ENCODE assay signal across 31 mouse cellular contexts in the genomic region with DNA sequence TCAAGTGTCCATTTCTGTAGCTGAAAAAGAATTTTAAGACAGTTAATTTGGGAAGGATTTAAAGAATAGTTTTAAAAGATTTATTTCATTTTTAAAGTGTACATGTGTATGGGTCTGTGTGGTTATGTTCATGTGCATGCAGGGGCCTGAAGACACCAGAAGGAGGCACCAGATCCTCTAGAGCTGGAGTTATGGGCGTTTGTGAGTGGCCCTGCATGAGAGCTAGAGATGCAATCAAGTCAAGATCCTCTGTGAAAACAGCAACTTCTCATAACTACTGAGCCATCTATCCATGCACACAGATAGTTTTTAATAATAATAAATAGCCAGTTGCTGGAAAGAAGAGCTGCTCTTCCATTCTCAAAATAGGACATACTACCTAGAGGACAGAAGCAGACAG.
DNase-seq lines count a peak whose midpoint lies in the region; ATAC-seq and TF ChIP-seq lines count a peak whose summit lies in the region.
"Had no signal": no experiment of that assay in that cellular context is flagged by ENCODE, and none has a peak within 500 bp of the region (broad histone marks: within the 10 kb centered on the region; RNA-seq: fewer than 3 reads in every experiment).

No protein-coding gene starts in this region.

- 83% methylated on average over 1 of the region's 1 CpGs for WGBS in kidney, postnatal 0 days
- 72% methylated on average over 1 of the region's 1 CpGs for WGBS in kidney, embryonic 15.5 days
- 76% methylated on average over 1 of the region's 1 CpGs for WGBS in midbrain, embryonic 11.5 days
- 68% methylated on average over 1 of the region's 1 CpGs for WGBS in midbrain, embryonic 14.5 days
- 84% methylated on average over 1 of the region's 1 CpGs for WGBS in stomach, postnatal 0 days

- H3K9me3 ChIP-seq in kidney, postnatal 0 days (replicated peaks; ENCODE audit: low read length) = no peaks in the 10 kb centered on the region
- no peaks in the 10 kb centered on the region for H3K9me3 ChIP-seq in kidney, embryonic 15.5 days (replicated peaks)
- no peaks in the 10 kb centered on the region for H3K9me3 ChIP-seq in midbrain, embryonic 11.5 days (ENCODE audit: control insufficient read depth, low read length)
- H3K9me3 ChIP-seq in midbrain, embryonic 14.5 days (ENCODE audit: control insufficient read depth, low read length) = no peaks in the 10 kb centered on the region
- H3K9me3 ChIP-seq in stomach, postnatal 0 days (ENCODE audit: control insufficient read depth, low read length) = no peaks in the 10 kb centered on the region
- H3K9me3 ChIP-seq: embryonic facial prominence, embryonic 10.5 days; embryonic facial prominence, embryonic 15.5 days; forebrain, embryonic 12.5 days; heart, embryonic 12.5 days; hindbrain, embryonic 10.5 days; limb, embryonic 13.5 days; liver, embryonic 12.5 days; midbrain, embryonic 12.5 days; neural tube, embryonic 15.5 days had no signal

- H3K27ac ChIP-seq in gastrocnemius, adult 2 months = no peak overlapping the region
- no peak overlapping the region for H3K27ac ChIP-seq in kidney, postnatal 0 days
- H3K27ac ChIP-seq in kidney, embryonic 15.5 days = no peak overlapping the region
- H3K27ac ChIP-seq in midbrain, embryonic 11.5 days (ENCODE audit: low read depth, low read length) = no peak overlapping the region
- no peak overlapping the region for H3K27ac ChIP-seq in midbrain, embryonic 14.5 days (replicated peaks; ENCODE audit: low read depth, low read length)
- H3K27ac ChIP-seq in stomach, postnatal 0 days (replicated peaks) = no peak overlapping the region
- H3K27ac ChIP-seq: embryonic facial prominence, embryonic 10.5 days; embryonic facial prominence, embryonic 15.5 days; forebrain, embryonic 12.5 days; hindbrain, embryonic 10.5 days; limb, embryonic 13.5 days; liver, embryonic 12.5 days; midbrain, embryonic 12.5 days; neural tube, embryonic 15.5 days had no signal

- no peak for TF ChIP-seq EP300 in stomach, postnatal 0 days (optimal IDR thresholded peaks at IDR 0.05)

- H3K9ac ChIP-seq in kidney, postnatal 0 days (ENCODE audit: low read depth, low read length) = no peak overlapping the region
- no peak overlapping the region for H3K9ac ChIP-seq in kidney, embryonic 15.5 days
- H3K9ac ChIP-seq in midbrain, embryonic 11.5 days (ENCODE audit: low read length) = no peak overlapping the region
- H3K9ac ChIP-seq in midbrain, embryonic 14.5 days (replicated peaks; ENCODE audit: low read length) = no peak overlapping the region
- H3K9ac ChIP-seq in stomach, postnatal 0 days (ENCODE audit: low read length) = no peak overlapping the region
- H3K9ac ChIP-seq: embryonic facial prominence, embryonic 15.5 days; forebrain, embryonic 12.5 days; heart, embryonic 12.5 days; limb, embryonic 13.5 days; liver, embryonic 12.5 days; midbrain, embryonic 12.5 days; neural tube, embryonic 15.5 days had no signal

- no peak overlapping the region for H3K4me3 ChIP-seq in gastrocnemius, adult 2 months
- H3K4me3 ChIP-seq in kidney, postnatal 0 days (replicated peaks; ENCODE audit: low read depth, low read length) = no peak overlapping the region
- H3K4me3 ChIP-seq in kidney, embryonic 15.5 days (replicated peaks) = no peak overlapping the region
- no peak overlapping the region for H3K4me3 ChIP-seq in midbrain, embryonic 11.5 days (ENCODE audit: low read depth, low read length)
- no peak overlapping the region for H3K4me3 ChIP-seq in midbrain, embryonic 14.5 days (replicated peaks; ENCODE audit: low read depth, low read length)
- H3K4me3 ChIP-seq in stomach, postnatal 0 days (ENCODE audit: low read depth, low read length) = no peak overlapping the region
- H3K4me3 ChIP-seq: embryonic facial prominence, embryonic 10.5 days; embryonic facial prominence, embryonic 15.5 days; forebrain, embryonic 12.5 days; heart, embryonic 12.5 days; hindbrain, embryonic 10.5 days; limb, embryonic 13.5 days; liver, embryonic 12.5 days; midbrain, embryonic 12.5 days; neural tube, embryonic 15.5 days had no signal

- no peaks in the 10 kb centered on the region for H3K36me3 ChIP-seq in kidney, postnatal 0 days (ENCODE audit: insufficient read depth, low read length)
- no peaks in the 10 kb centered on the region for H3K36me3 ChIP-seq in kidney, embryonic 15.5 days
- H3K36me3 ChIP-seq in midbrain, embryonic 11.5 days (ENCODE audit: control insufficient read depth, insufficient read depth, low read length) = no peaks in the 10 kb centered on the region
- H3K36me3 ChIP-seq in midbrain, embryonic 14.5 days (ENCODE audit: control insufficient read depth, insufficient read depth, low read length) = no peaks in the 10 kb centered on the region
- no peaks in the 10 kb centered on the region for H3K36me3 ChIP-seq in stomach, postnatal 0 days (ENCODE audit: control insufficient read depth, insufficient read depth, low read length)
- H3K36me3 ChIP-seq: embryonic facial prominence, embryonic 10.5 days; embryonic facial prominence, embryonic 15.5 days; forebrain, embryonic 12.5 days; G1E; heart, embryonic 12.5 days; hindbrain, embryonic 10.5 days; limb, embryonic 13.5 days; liver, embryonic 12.5 days; midbrain, embryonic 12.5 days; neural tube, embryonic 15.5 days had no signal

- no peak overlapping the region for H3K4me2 ChIP-seq in kidney, postnatal 0 days (ENCODE audit: low read length)
- no peak overlapping the region for H3K4me2 ChIP-seq in kidney, embryonic 15.5 days
- H3K4me2 ChIP-seq in midbrain, embryonic 11.5 days = no peak overlapping the region
- no peak overlapping the region for H3K4me2 ChIP-seq in midbrain, embryonic 14.5 days (ENCODE audit: low read length)
- no peak overlapping the region for H3K4me2 ChIP-seq in stomach, postnatal 0 days (replicated peaks; ENCODE audit: low read depth)
- H3K4me2 ChIP-seq: embryonic facial prominence, embryonic 15.5 days; forebrain, embryonic 12.5 days; heart, embryonic 12.5 days; limb, embryonic 13.5 days; liver, embryonic 12.5 days; midbrain, embryonic 12.5 days; neural tube, embryonic 15.5 days had no signal

- no peak for ATAC-seq in kidney, postnatal 0 days (replicated peaks; ENCODE audit: low FRiP score, low read depth)
- no peak for ATAC-seq in kidney, embryonic 15.5 days (replicated peaks; ENCODE audit: low FRiP score)
- no peak for ATAC-seq in midbrain, embryonic 11.5 days (ENCODE audit: low FRiP score)
- no peak for ATAC-seq in midbrain, embryonic 14.5 days (ENCODE audit: low FRiP score, low TSS enrichment)
- no peak for ATAC-seq in stomach, postnatal 0 days (ENCODE audit: low FRiP score, low TSS enrichment)
- ATAC-seq: hindbrain, embryonic 16.5 days; intestine, embryonic 16.5 days; liver, embryonic 12.5 days had no signal

- no peaks in the 10 kb centered on the region; the same call in 1 of the 2 replicates for H3K4me1 ChIP-seq in kidney, postnatal 0 days (replicated peaks; ENCODE audit: insufficient read depth, low read length)
- H3K4me1 ChIP-seq in kidney, embryonic 15.5 days = no peaks in the 10 kb centered on the region
- no peaks in the 10 kb centered on the region for H3K4me1 ChIP-seq in midbrain, embryonic 11.5 days (ENCODE audit: control insufficient read depth, insufficient read depth, low read length)
- H3K4me1 ChIP-seq in midbrain, embryonic 14.5 days (ENCODE audit: control insufficient read depth, insufficient read depth, low read length) = no peaks in the 10 kb centered on the region
- no peaks in the 10 kb centered on the region for H3K4me1 ChIP-seq in stomach, postnatal 0 days (replicated peaks; ENCODE audit: control insufficient read depth, insufficient read depth)
- H3K4me1 ChIP-seq: embryonic facial prominence, embryonic 15.5 days; forebrain, embryonic 12.5 days; heart, embryonic 12.5 days; hindbrain, embryonic 10.5 days; liver, embryonic 12.5 days; midbrain, embryonic 12.5 days; neural tube, embryonic 15.5 days had no signal

- DNase-seq in gastrocnemius, adult 2 months = no peak
- no peak for DNase-seq in gastrocnemius, adult 18-20 months (ENCODE audit: low spot score)
- no peak for DNase-seq in kidney, postnatal 0 days (ENCODE audit: low spot score)
- peak; percentile 59 for DNase-seq in midbrain, embryonic 11.5 days (ENCODE audit: low spot score, missing footprints)
- no peak for DNase-seq in midbrain, embryonic 14.5 days
- no peak for DNase-seq in stomach, postnatal 0 days (ENCODE audit: low spot score)
- no peak for DNase-seq in testis, postnatal 14 days (ENCODE audit: low spot score)
- DNase-seq: adrenal gland, postnatal 36 days; cerebellum, adult 2 months; cerebellum, postnatal 14 days; gastrocnemius, postnatal 25 days; heart, adult 18-20 months; heart, postnatal 14 days; kidney, adult 9 months; kidney, postnatal 25 days; lung, adult 2 months; lung, postnatal 36 days; right cerebral cortex, postnatal 25 days had no signal

- intact Hi-C loops in gastrocnemius, adult 2 months (cut with DNase I) = no loop called here

- H3K27me3 ChIP-seq in kidney, postnatal 0 days (ENCODE audit: insufficient read depth, low read length) = no peaks in the 10 kb centered on the region
- no peaks in the 10 kb centered on the region for H3K27me3 ChIP-seq in kidney, embryonic 15.5 days
- H3K27me3 ChIP-seq in midbrain, embryonic 11.5 days (ENCODE audit: control insufficient read depth, insufficient read depth, low read length) = no peaks in the 10 kb centered on the region
- H3K27me3 ChIP-seq in midbrain, embryonic 14.5 days (ENCODE audit: control insufficient read depth, insufficient read depth, low read length) = no peaks in the 10 kb centered on the region
- no peaks in the 10 kb centered on the region for H3K27me3 ChIP-seq in stomach, postnatal 0 days (ENCODE audit: control insufficient read depth, insufficient read depth, low read length)
- H3K27me3 ChIP-seq: embryonic facial prominence, embryonic 15.5 days; forebrain, embryonic 12.5 days; heart, embryonic 12.5 days; limb, embryonic 13.5 days; liver, embryonic 12.5 days; midbrain, embryonic 12.5 days; neural tube, embryonic 15.5 days had no signal

- TF ChIP-seq CTCF in gastrocnemius, adult 2 months (IDR thresholded peaks at IDR 0.05) = peak; percentile 11; the same call in 1 of the 2 replicates
- TF ChIP-seq CTCF in kidney, postnatal 0 days (IDR thresholded peaks at IDR 0.05; ENCODE audit: low read depth) = peak; percentile 38; the same call in 1 of the 2 replicates
- peak; percentile 39 for TF ChIP-seq CTCF in stomach, postnatal 0 days (IDR thresholded peaks at IDR 0.05; ENCODE audit: low read depth)
